17 mouse cellular contexts compared by ENCODE assay signal in genomic region chr11:29870174-29870573, GRCm38 (mm10). TPM values are rescaled to one million over a fixed set of nuclear protein-coding genes. Genes with fewer than 3 reads are reported as not detected.
"Had no signal": no experiment of that assay in that cellular context is flagged by ENCODE, and none has a peak within 500 bp of the region (broad histone marks: within the 10 kb centered on the region; RNA-seq: fewer than 3 reads in every experiment).

No protein-coding gene starts in this region.

- ATAC-seq: midbrain, embryonic 13.5 days; midbrain, embryonic 15.5 days had no signal

- H3K9me3 ChIP-seq: midbrain, embryonic 13.5 days; midbrain, embryonic 15.5 days; neural tube, embryonic 12.5 days; stomach, embryonic 15.5 days had no signal

- H3K27ac ChIP-seq: midbrain, embryonic 13.5 days; midbrain, embryonic 15.5 days; neural tube, embryonic 12.5 days; stomach, embryonic 15.5 days; stomach, postnatal 0 days had no signal

- H3K4me3 ChIP-seq: megakaryocyte, embryonic 14.5 days; midbrain, embryonic 13.5 days; midbrain, embryonic 15.5 days; neural tube, embryonic 12.5 days; stomach, embryonic 15.5 days had no signal

- H3K4me2 ChIP-seq: lung, embryonic 14.5 days; midbrain, embryonic 11.5 days; midbrain, embryonic 13.5 days; midbrain, embryonic 15.5 days; neural tube, embryonic 12.5 days; stomach, embryonic 15.5 days had no signal

- H3K4me1 ChIP-seq: midbrain, embryonic 13.5 days; midbrain, embryonic 15.5 days; neural tube, embryonic 12.5 days; stomach, embryonic 15.5 days had no signal

- H3K36me3 ChIP-seq: midbrain, embryonic 13.5 days; midbrain, embryonic 15.5 days; neural tube, embryonic 12.5 days; stomach, embryonic 15.5 days had no signal

- DNase-seq: lung, adult 18-20 months; lung, embryonic 14.5 days; lung, postnatal 10 days; lung, postnatal 4 days; right cerebral cortex, postnatal 14 days; thymus, adult 2 months; thymus, postnatal 25 days; thymus, postnatal 4 days had no signal

- H3K27me3 ChIP-seq: megakaryocyte, embryonic 14.5 days; neural tube, embryonic 12.5 days; stomach, embryonic 15.5 days had no signal

- H3K9ac ChIP-seq: lung, embryonic 14.5 days; midbrain, embryonic 13.5 days; midbrain, embryonic 15.5 days; neural tube, embryonic 12.5 days; stomach, embryonic 15.5 days had no signal

RNA-seq across cellular contexts. Expression of gene 4931440F15Rik, which starts 44.7 kb away (rescaled TPM):
- total RNA-seq: megakaryocyte progenitor cell, adult 5-6 weeks; neutrophil, adult 5-6 weeks had no signal
- polyA plus RNA-seq: midbrain, embryonic 11.5 days had no signal
